Mouse (Mus musculus): Measurements from ENCODE around the gene Kcnj5.

Kcnj5 gene

GRCm38 (mm10) chr9:32344051-32344450, at the start of gene Kcnj5:
Gene Kcnj5 (minus strand): TSS chr9:32344350.
- DNase-seq (ENCODE audit: low spot score), result no peak

- no peak for DNase-seq (ENCODE audit: low spot score)
Observed at GRCm38 (mm10) chr9:32392716-32393115, 48.6 kb upstream of the Kcnj5 start.

- no peak for DNase-seq (ENCODE audit: low spot score)
Observed at GRCm38 (mm10) chr9:32391701-32392100, 47.6 kb upstream of the Kcnj5 start.

DNA sequence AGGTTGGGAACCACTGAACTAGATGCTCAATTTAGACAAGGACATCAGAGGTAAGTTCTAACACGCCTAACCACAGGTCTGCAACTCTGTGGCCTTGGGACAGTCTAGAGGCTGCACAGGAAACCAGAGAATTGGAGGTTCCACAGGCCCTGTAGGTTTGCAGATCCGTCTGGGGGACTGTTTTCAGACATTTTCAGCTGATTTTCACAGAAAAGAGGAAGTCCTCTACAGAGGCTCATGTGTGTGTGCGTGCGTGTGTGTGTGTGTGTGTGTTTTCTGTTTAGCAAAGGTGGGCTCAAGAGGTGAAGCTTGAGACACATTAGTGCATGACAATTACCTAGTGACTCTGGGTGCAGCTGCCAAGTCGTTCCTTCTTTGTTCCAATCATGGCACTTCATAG, 46.9 kb upstream of the Kcnj5 start:
- no peak for DNase-seq (ENCODE audit: low spot score)

- no peak for DNase-seq (ENCODE audit: low spot score)
Observed at GRCm38 (mm10) chr9:32388120-32388519, 44.0 kb upstream of the Kcnj5 start.

GRCm38 (mm10) chr9:32384906-32385305, 40.8 kb upstream of the Kcnj5 start:
- DNase-seq (ENCODE audit: low spot score), result no peak

DNA sequence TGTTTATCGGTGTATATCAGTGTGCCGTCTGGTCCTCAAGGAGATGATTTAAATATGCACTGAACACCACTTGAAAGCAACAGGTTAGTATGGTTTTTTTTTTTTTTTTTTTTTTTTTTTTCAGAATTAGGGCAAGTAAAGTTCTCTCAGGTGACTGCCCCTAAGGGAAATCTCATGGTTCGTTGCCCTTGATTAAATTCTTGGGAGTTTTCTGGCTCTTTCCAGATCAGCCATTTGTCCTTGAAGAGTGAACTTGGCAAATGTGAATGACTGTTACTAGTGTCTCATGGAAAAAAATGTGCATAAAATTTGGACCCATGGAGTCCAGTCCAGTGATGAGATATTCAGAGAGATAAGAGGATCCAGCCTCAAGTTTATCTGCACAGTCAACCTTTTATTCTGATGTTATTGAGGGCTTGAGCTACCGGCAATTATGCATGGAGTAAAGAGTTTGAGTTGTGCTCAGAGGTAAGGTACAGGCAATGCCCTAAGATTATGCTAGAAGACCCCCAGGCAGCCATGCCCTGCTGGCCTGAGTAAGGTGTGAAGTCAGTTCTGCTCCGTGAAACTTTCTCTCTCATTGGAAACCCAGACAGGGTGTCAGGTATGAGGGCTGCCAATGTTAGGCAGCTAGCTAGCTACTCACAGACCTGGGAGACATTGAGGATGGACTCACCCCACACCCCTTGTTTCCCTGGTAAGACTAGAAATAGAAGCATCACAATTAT, 32.9 kb upstream of the Kcnj5 start:
- DNase-seq (ENCODE audit: low spot score), result no peak

- no peak for DNase-seq (ENCODE audit: low spot score)
Observed at GRCm38 (mm10) chr9:32376031-32376430, 31.9 kb upstream of the Kcnj5 start.

GRCm38 (mm10) chr9:32373656-32374055, 29.5 kb upstream of the Kcnj5 start:
- no peak for DNase-seq (ENCODE audit: low spot score)

GRCm38 (mm10) chr9:32372202-32372601, 28.1 kb upstream of the Kcnj5 start, which contains the start of gene Kcnj1:
Gene Kcnj1 (plus strand): TSS chr9:32372493.
- DNase-seq (ENCODE audit: low spot score), result no peak

- no peak for DNase-seq (ENCODE audit: low spot score)
Observed at GRCm38 (mm10) chr9:32369388-32369787, 25.2 kb upstream of the Kcnj5 start.

- DNase-seq (ENCODE audit: low spot score), result no peak
Observed at GRCm38 (mm10) chr9:32368812-32369211, 24.7 kb upstream of the Kcnj5 start.

- DNase-seq (ENCODE audit: low spot score), result no peak
Observed at GRCm38 (mm10) chr9:32360770-32361169, 16.6 kb upstream of the Kcnj5 start.

DNA sequence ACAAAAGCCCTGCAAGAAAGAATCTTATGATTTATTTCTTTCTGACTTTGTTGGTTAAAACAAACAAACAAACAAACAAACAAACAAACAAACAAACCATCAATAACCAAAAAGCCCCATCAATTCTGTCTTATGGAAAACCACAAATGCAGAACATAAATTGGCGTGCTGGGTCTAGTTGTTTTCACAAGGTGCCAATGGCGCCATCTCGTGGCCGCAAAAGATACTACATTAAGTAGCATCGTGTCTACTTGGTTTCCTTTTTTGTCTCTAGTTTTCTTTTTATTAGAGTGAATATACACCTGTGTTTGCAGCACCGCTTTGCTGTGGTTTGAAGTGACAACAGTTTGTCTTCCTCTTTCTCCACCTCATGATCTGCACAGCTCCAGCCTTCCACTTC, 6.2 kb upstream of the Kcnj5 start:
- DNase-seq (ENCODE audit: low spot score), result peak; percentile 51

- no peak for DNase-seq (ENCODE audit: low spot score)
Observed at GRCm38 (mm10) chr9:32349344-32349743, 5.2 kb upstream of the Kcnj5 start.

DNA sequence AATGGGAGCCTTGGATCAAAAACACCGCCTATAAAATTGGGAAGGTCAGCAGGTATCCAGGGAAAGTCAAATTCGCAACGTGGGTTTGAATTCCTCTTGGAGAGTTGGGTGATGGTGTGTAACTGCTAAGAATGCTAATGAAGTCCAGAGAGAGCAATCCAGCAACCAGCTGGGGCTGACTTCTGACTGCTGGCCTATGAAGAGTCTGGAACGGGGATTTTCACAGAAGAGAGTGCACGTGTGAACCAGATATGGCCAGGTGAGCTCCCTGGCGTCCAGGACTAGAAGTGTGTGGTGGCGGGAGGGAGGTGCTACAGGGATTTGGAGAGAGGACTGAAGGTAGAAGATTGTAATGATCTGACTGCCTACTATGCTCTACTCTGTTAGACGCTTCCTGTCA, 3.9 kb upstream of the Kcnj5 start:
- DNase-seq (ENCODE audit: low spot score), result no peak

DNA sequence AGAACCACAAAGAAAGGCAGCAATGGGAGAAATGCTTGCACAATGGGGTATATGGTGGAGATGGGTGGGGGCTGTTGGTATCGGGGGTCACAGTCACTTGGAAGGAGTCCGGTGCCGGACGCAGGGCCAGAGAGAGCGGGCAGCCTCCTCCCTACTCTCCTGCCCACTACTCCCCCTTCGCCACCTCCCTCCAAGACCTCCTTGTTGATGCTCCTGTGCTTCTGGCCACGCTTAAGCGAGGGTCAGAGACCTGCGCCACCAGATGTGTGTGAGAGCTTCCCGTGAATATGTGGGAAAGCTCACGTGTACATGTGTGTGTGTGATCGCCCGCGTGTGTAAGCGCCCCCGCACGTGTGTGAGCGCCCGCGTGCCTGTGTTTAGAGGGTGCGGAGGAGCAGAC, 339 bp upstream of the Kcnj5 start:
- no peak for DNase-seq (ENCODE audit: low spot score)

- no peak for DNase-seq (ENCODE audit: low spot score)
Observed at GRCm38 (mm10) chr9:32342929-32343328, 1.2 kb downstream of the Kcnj5 start.

DNA sequence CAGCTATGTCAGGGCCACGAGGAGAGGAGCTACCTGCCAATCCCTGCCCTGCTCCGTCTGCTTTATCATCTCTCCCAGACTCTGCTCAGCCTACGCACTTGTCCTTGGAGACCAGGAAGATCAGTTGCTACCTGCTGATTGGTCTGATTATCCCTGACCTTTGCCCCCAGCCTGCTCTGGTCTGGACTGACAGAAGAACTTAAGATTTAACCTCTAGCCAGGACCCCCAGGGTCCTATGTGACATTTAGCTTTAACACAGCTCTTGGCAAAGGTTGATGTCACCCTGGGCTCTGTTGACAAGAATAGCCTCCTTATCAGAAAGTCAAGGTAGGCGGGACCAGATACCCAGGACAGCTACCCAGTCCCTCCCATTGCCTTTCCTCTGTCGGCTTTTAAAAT, 3.3 kb downstream of the Kcnj5 start:
- DNase-seq (ENCODE audit: low spot score), result no peak

DNA sequence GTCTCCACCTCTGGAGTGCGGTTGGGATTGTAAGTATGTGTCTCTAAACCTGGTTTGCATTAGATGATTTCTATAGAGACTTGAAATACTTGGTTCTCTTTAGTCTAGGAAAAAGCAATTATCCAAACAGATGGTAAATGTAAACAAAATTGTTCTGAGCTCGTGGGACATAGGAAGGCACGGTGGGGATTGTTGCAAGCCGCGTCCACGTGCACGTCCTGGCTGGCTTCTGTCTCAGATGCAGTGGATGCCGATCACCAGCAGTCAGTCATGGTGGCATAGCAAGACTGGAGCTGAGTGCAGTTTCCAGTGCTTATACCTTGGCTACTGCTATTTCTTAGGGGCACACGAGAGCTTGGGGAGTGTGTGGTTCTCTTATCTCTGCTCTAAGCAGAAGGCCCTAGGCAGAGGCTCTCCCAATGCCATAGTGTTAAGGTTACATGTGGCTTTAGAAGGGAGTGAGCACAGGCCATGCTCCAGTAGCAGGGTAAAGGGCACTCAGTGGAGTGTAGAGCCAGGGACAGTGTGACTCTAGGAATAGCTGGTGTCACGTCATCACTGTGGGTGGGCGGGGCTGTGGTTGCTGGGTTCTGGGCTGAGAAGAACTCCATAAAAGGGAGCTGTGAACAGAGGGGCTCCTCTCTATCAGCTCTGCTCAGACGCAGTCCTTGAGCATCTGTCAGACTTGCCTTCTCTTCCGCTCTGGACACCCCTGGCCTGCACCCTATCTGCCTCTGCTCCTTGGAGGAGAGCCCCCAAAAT, 8.6 kb downstream of the Kcnj5 start:
- no peak for DNase-seq (ENCODE audit: low spot score)

DNA sequence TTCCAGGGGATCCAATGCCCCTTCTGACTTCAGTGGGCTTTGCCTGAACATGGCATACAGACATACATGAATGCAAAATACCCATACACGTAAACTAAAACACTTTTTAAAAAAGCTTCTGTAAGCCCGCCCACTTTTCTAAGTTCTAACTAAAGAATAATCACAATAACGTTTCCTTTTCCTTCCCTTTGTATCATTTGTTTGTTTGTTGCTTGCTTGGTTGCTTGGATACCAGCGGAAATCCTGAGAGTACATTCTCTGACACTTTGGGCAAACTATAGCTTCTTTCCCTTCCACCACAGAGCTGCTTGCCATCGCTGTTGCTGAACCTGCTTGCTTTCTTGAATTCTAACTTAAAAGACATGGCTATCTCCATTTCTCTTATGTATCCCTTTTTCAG, 13.0 kb downstream of the Kcnj5 start:
- no peak for DNase-seq (ENCODE audit: low spot score)

DNA sequence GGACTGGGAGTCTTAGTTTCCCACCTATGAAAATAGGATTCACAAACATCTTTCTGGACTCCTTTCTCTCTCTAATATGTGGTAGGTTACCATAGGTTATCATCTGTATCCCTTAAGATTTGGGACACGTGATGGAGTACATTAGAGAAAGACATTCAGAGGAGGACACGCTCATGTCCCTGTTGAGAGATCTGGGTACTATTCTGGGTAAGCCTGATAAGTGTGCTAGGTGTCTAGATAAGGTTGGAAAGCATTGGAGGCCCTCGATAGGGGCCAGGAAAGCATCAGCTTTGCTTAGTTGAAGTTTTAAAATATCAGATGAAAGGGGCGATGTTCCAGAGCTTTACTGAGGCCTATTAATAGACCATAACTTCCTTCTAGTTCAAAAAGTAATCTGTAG, 15.4 kb downstream of the Kcnj5 start:
- no peak for DNase-seq (ENCODE audit: low spot score)

- no peak for DNase-seq (ENCODE audit: low spot score)
Observed at GRCm38 (mm10) chr9:32323610-32324009, 20.5 kb downstream of the Kcnj5 start.

DNA sequence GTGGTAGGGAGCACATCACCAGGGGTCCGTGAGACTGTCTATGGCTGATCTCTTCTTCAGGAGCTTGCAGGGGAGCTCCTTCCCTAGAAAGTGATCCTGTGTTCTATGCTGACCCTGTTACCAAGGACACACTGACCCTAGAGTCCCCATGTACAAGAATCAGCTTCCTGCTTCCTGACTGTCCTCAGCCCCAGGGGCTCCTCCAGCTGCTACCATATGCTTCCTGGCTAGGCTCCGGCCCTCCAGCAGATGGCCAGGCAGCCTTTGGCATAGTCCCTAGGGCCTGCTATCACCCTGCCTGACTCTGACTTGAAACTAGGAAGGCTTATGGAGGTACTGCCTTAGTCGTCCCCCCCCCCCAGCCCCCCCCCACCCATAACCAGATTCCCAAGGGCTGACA, 24.0 kb downstream of the Kcnj5 start:
- DNase-seq (ENCODE audit: low spot score), result no peak
